Mouse (Mus musculus) left cerebral cortex, adult 2 months (tissue): ENCODE measurements around the gene Swi5. TPM values are rescaled to one million over a fixed set of nuclear protein-coding genes. Genes with fewer than 3 reads are reported as not detected.

Source experiments
- DNase-seq, 2 experiments: peaks; one replicate each; pipeline ENCODE4 v3.0.0; 2021 to 2022; ENCODE audit warnings: low spot score in 2 of 2, mixed read lengths in 1 of 2; ENCODE audit errors: extremely low spot score in 1 of 2
- H3K27ac ChIP-seq: fragments of 200-600 bp; 2 replicates; pipeline ENCODE4 v1.8.1; 2022
- H3K4me3 ChIP-seq: fragments of 200-600 bp; 2 replicates; pipeline ENCODE4 v1.8.1; 2022
- CTCF ChIP-seq: fragments of 200-600 bp; IDR thresholded peaks from 2 replicates; pipeline ENCODE4 v1.8.1; 2022; ENCODE audit warnings: antibody characterized with exemption, mild to moderate bottlenecking, moderate library complexity
- intact Hi-C: fragments of 180-260 bp; cut with DNase I; formaldehyde crosslinking; loops from one replicate; pipeline ENCODE4 v1.15.1; 2025
- total RNA-seq, 2 experiments: library from RNA; stranded (reverse); gene quantifications; 2 replicates each; pipeline ENCODE4 v1.2.3; 2021

Swi5 gene
- total RNA-seq, 2 experiments from 2014 or later, result 186 to 193 TPM

DNA sequence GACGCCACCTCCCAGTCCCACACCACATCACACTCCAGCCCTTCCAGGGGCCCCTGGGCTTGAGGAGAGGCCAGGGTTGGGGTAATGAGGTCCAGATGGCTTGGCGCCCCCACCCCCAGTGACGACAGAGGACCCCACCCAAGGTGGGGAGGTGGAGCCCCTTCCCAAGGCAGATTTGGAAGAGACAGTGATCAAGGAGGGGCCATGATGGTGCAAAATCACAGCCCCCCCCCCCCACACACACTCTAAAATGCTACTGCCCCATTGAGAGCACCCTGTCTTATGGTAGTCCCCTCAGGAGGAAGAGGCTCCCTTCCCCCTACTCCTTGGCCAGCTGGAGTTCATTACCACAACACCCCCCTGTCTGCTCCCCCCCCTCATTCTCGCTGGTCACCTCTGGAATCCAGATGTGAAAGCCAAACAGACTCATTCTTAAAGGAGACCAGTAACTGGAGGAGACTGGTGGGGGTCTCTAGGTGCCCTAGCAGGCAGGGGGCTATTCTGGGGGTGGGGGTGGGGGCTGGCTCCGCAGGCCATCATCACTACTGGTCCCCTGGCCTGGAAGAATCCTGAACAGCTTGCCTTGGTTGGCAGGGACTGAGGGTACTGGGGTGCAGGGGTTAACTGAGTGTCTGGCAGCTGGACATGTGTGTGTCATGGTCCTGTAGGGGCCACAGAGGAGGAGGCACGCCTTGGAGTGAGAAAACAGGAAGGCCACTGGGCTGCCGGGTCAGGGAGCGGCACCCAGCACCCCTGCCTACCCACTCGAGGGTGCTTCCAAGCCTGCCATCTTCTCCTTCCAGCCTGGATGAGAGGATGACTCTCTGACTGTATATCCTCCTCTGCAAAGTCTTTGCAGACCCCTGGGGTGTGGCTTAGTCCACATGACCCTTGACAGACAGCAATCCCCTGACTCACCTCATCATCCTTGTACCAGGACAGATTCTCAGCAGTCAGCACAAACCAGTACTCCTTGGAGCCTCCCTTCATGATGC, 32.0 kb upstream of the Swi5 start:
- intact Hi-C loops, result no loop called here
- TF ChIP-seq CTCF, result no peak
- Histone ChIP-seq H3K4me3 (no peak overlapping the region), H3K27ac (peak overlapping the region; percentile 69)
- no peak for DNase-seq

- Histone ChIP-seq H3K27ac (peak overlapping the region; percentile 69), H3K4me3 (no peak overlapping the region)
- intact Hi-C loops, result no loop called here
- no peak for DNase-seq
- TF ChIP-seq CTCF, result no peak
Measured at GRCm38 (mm10) chr2:32318709-32319585, 31.1 kb upstream of the Swi5 start.

GRCm38 (mm10) chr2:32317791-32318417, 30.0 kb upstream of the Swi5 start:
- intact Hi-C loops, result no loop called here
- no peak for TF ChIP-seq CTCF
- Histone ChIP-seq H3K4me3 (no peak overlapping the region), H3K27ac (peak overlapping the region; percentile 65)
- no peak for DNase-seq

DNA sequence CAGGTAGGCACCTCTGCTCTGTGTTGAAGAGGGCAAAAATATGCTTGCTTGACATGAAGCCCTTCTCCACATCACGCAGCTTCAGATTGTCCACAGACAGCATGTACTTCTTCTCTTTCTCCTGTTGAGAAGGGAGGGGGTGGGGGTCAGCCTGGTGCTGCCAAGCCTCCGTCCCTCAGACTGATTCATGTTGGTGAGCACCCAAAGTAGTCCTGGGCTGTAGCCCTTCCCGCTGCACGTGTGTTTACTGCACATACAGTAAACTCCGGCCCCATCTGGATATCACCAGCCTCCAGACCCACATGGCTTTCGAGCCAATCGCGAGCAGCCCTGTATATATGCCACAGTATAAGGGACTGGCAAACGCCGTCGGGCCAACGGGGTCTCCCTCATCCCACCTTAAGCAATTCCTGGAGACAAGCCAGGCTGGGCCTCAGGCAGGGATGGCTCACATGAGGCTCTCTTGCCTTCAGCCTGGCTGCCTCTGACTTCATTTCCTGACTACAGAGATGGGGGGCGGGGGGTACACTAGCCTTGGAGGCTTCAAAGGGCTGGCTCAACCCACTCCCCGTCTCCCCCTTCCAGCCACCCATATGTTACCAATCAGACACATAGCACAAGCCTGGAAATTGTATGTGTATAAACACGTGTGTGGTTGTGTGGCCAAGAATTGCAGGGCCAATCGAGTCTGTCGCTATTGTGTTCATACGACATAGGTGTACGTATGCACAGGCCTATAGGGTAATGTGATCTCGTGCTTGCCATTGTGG, 29.2 kb upstream of the Swi5 start:
- intact Hi-C loops, result no loop called here
- Histone ChIP-seq H3K27ac (peak overlapping the region; percentile 65), H3K4me3 (no peak overlapping the region)
- no peak for TF ChIP-seq CTCF
- DNase-seq, result no peak

- intact Hi-C loops, result no loop called here
- Histone ChIP-seq H3K27ac (peak overlapping the region; percentile 76), H3K4me3 (no peak overlapping the region)
- TF ChIP-seq CTCF, result no peak
- DNase-seq, result no peak
Measured at GRCm38 (mm10) chr2:32315751-32316150, 27.9 kb upstream of the Swi5 start.

- intact Hi-C loops, result no loop called here
- no peak for DNase-seq
- Histone ChIP-seq H3K27ac (no peak overlapping the region; the same call in 1 of the 2 replicates), H3K4me3 (no peak overlapping the region)
- no peak for TF ChIP-seq CTCF
Measured at GRCm38 (mm10) chr2:32314831-32315230, 27.0 kb upstream of the Swi5 start.

GRCm38 (mm10) chr2:32312318-32312964, 24.6 kb upstream of the Swi5 start:
- peak in 1 of 2 experiments; percentile 71 for DNase-seq
- peak overlapping the region; percentile 41 for H3K4me3 ChIP-seq
- TF ChIP-seq CTCF, result no peak
- peak overlapping the region; percentile 79 for H3K27ac ChIP-seq
- intact Hi-C loops, result no loop called here

DNA sequence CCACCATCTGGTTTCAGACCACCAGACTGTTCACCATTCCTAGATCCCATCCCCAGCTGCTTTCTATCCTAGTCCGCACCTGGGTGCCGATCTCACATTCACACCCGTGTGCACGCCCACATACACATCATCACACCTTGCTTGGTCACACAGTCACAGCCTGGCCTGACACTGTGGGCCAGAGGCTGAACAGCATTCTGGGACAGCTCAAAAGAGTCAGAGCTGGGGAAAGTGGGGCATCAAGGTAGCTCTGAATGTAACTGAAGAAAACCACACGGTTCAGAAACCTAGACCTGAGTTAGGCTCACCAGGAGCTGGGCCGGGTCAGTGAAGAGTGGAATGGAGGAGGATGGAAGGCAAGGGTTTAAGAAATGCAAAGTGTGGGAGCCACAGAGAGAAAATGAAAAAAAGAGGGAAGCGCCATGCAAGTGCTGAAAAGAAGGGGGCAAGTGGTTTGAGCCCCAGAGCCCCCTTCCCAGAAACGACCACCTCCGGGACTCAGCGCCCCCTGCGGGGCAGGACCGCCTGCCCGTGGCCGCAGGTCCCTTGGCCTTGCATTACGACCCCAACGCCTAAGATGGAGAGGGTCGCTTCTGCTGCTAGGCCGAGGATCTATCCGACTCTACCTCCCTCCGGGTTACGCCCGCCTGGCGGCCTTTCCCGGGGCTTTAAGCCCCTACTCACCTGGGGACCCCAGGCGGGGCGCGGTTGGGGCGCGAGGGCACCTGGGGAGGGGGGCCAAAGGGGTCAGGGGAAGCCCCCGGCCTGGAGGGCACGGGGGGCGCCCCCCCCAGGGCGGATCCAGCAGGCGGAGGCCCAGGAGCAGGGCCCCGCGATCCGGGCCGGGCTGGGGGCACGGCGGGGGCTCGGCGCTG, 23.8 kb upstream of the Swi5 start:
- peak overlapping the region; percentile 41 for H3K4me3 ChIP-seq
- no peak; the same call in none of the 2 replicates for TF ChIP-seq CTCF
- intact Hi-C loops, result no loop called here
- DNase-seq, result peak in 1 of 2 experiments; percentile 13
- peak overlapping the region; percentile 79 for H3K27ac ChIP-seq

DNA sequence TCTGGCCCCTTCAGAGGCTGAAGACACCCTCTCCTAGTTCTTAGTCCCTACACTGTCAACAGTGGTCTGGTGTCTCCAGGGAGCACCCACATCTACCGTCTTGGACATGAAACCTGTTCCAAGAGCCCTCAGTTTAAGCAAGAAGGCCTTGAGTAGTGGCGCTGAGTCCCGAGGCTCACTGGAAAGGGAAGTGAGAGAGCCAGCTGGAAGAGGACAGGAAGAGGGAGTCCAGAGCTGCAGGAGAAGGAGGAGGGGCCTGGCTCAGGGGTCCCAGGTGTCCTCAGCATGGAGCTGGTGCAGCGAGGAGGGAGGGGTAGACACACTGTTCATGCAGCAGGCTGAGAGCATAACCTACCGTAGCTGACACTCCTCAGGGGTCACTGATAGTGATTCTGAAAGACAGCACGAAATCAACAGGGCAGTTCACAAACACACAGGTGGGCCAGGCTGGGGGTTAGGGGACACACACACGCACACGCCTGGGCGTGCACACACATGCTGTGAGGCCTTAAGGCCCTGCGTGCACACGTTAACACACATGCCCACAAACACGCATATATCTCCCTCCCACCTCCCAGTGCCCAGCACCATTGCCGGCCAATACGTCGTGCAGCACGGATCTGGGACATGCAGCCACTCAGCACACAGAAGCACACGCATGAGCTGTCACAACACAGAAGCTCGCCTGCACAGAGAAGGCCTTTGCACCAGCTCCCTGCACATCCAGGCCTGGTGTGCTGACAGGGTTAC, 22.4 kb upstream of the Swi5 start:
- TF ChIP-seq CTCF, result no peak
- intact Hi-C loops, result no loop called here
- no peak overlapping the region for H3K4me3 ChIP-seq
- peak in 1 of 2 experiments; percentile 15 for DNase-seq
- peak overlapping the region; percentile 79 for H3K27ac ChIP-seq
